Mouse (Mus musculus): ENCODE measurements at regions not wholly inside any gene's neighbourhood (a gene's known extent, or its start where the extent isn't known, plus 50 kb on each side); places are given as distances from the start of the nearest gene placed in this dataset.

DNA sequence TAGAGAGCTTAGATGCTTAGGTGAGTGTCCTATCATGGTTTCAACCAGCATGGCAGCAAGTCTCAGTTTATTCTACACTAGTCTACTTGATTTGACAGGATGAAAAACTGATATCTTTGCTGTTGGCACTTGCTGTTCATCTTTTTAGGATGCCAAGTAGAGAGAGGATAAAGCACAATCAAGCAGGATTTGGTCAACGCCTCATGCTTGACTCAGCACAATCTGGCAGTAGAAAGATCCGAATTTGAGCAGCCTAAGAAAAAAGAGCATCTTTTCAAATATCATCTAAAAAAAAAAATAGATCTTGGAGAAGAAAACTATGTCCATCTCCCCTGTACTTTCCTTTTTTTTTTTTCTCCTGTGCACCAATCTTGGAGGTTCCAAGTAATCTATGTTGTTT, 83.0 kb downstream of the Etaa1 start:
- no peak overlapping the region for H3K4me3 ChIP-seq (replicated peaks; ENCODE audit: low read length)
- no peaks in the 10 kb centered on the region for H3K9me3 ChIP-seq (replicated peaks; ENCODE audit: control insufficient read depth, low read length)
- no peak overlapping the region for H3K4me2 ChIP-seq (ENCODE audit: low read depth, low read length)
- no peaks in the 10 kb centered on the region for H3K27me3 ChIP-seq (ENCODE audit: control insufficient read depth, insufficient read depth, low read length)
- H3K36me3 ChIP-seq (ENCODE audit: control insufficient read depth, insufficient read depth, low read length): no peaks in the 10 kb centered on the region
- no peak overlapping the region for H3K27ac ChIP-seq (ENCODE audit: low read length)
- H3K9ac ChIP-seq (ENCODE audit: low read length): no peak overlapping the region
- no peak for ATAC-seq (ENCODE audit: insufficient read depth, low FRiP score)
- H3K4me1 ChIP-seq (ENCODE audit: control insufficient read depth, insufficient read depth, low read length): no peaks in the 10 kb centered on the region; the same call in 1 of the 2 replicates
- WGBS: 73% methylated on average over 2 of the region's 2 CpGs

DNA sequence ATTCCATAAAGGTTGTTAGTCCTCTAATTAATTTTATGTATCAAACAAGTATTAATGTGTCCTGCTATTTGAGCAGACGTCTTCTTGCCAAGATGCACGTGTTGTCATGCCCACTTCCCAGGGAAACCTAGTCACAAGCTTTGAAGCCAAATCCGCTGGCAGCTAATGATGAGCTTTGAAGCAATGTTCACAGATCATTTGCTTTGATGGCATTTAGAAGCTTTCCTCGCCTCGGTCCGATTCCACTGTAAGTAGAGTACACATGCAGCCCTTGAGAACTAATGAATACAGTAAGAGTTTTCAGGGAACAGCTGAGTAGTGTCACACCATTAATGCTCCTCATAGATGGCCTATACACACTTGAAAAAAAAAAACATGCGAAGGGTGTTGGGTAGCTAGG, 81.8 kb downstream of the Etaa1 start:
- Histone ChIP-seq H3K4me2 (ENCODE audit: low read depth, low read length) (no peak overlapping the region), H3K4me3 (replicated peaks; ENCODE audit: low read length) (no peak overlapping the region), H3K9me3 (replicated peaks; ENCODE audit: control insufficient read depth, low read length) (no peaks in the 10 kb centered on the region), H3K27me3 (ENCODE audit: control insufficient read depth, insufficient read depth, low read length) (no peaks in the 10 kb centered on the region), H3K4me1 (ENCODE audit: control insufficient read depth, insufficient read depth, low read length) (no peaks in the 10 kb centered on the region; the same call in 1 of the 2 replicates), H3K27ac (ENCODE audit: low read length) (no peak overlapping the region), H3K36me3 (ENCODE audit: control insufficient read depth, insufficient read depth, low read length) (no peaks in the 10 kb centered on the region), H3K9ac (ENCODE audit: low read length) (no peak overlapping the region)
- WGBS: 60% methylated on average over 7 of the region's 7 CpGs
- ATAC-seq (ENCODE audit: insufficient read depth, low FRiP score): no peak

DNA sequence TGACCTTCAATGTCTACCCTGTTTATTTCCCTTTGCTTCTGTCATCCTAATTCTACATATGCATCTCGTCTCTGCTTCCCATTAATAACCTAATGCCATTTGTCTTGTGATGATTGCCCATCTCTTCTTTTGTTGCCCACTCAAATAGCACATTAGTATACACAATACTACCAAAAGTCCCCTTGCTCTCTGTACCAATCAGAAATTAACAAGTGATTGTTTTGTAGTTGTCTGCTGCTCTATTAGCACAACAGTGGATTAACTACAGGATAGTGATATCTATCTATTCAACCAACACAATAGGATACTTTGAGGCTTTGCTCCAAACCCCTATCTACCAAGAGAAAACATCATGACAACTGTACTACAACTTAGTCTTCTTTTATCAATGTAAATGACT, 70.4 kb downstream of the Etaa1 start:
- Histone ChIP-seq H3K9me3 (replicated peaks; ENCODE audit: control insufficient read depth, low read length) (no peaks in the 10 kb centered on the region), H3K4me1 (ENCODE audit: control insufficient read depth, insufficient read depth, low read length) (no peaks in the 10 kb centered on the region), H3K4me3 (replicated peaks; ENCODE audit: low read length) (no peak overlapping the region), H3K36me3 (ENCODE audit: control insufficient read depth, insufficient read depth, low read length) (no peaks in the 10 kb centered on the region), H3K4me2 (ENCODE audit: low read depth, low read length) (no peak overlapping the region), H3K27ac (ENCODE audit: low read length) (no peak overlapping the region), H3K27me3 (ENCODE audit: control insufficient read depth, insufficient read depth, low read length) (no peaks in the 10 kb centered on the region), H3K9ac (ENCODE audit: low read length) (no peak overlapping the region)
- WGBS: 60% methylated on average over 1 of the region's 1 CpGs
- ATAC-seq (ENCODE audit: insufficient read depth, low FRiP score): no peak
